8 mouse cellular contexts compared by ENCODE assay signal in the genomic region with DNA sequence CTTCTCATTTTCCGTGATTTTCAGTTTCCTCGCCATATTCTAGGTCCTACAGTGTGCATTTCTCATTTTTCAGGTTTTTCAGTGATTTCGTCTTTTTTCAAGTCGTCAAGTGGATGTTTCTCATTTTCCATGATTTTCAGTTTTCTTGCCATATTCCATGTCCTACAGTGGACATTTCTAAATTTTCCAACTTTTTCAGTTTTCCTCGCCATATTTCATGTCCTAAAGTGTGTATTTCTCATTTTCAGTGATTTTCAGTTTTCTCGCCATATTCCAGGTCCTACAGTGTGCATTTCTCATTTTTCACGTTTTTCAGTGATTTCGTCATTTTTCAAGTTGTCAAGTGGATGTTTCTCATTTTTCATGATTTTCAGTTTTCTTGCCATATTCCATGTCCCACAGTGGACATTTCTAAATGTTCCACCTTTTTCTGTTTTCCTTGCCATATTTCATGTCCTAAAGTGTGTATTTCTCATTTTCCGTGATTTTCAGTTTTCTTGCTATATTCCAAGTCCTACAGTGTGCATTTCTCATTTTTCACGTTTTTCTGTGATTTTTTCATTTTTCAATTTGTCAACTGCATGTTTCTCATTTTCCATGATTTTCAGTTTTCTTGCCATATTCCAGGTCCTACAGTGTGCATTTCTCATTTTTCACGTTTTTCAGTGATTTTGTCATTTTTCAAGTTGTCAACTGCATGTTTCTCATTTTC. TPM values are rescaled to one million over a fixed set of nuclear protein-coding genes. Genes with fewer than 3 reads are reported as not detected.
DNase-seq lines count a peak whose midpoint lies in the region; ATAC-seq lines count a peak whose summit lies in the region.
"Not testable (repeated sequence)": the region's sequence is repeated elsewhere in the genome, so short reads cannot be mapped to it uniquely, and the experiment has no call there.

No protein-coding gene starts in this region.

- H3K4me1 ChIP-seq in forebrain, embryonic 11.5 days (replicated peaks; ENCODE audit: control insufficient read depth, insufficient read depth, low read length); heart, embryonic 13.5 days; kidney, embryonic 15.5 days; limb, embryonic 13.5 days; midbrain, embryonic 15.5 days: not testable (repeated sequence)

- H3K4me2 ChIP-seq in forebrain, embryonic 11.5 days (ENCODE audit: low read depth, low read length, severe bottlenecking); heart, embryonic 13.5 days; kidney, embryonic 15.5 days; limb, embryonic 13.5 days (replicated peaks); midbrain, embryonic 15.5 days: not testable (repeated sequence)

- not testable (repeated sequence) for H3K9me3 ChIP-seq in forebrain, embryonic 11.5 days (ENCODE audit: control insufficient read depth, low read length); heart, embryonic 13.5 days; kidney, embryonic 15.5 days (replicated peaks); limb, embryonic 13.5 days; midbrain, embryonic 15.5 days

- H3K36me3 ChIP-seq in forebrain, embryonic 11.5 days (ENCODE audit: control insufficient read depth, insufficient read depth, low read length); heart, embryonic 13.5 days; kidney, embryonic 15.5 days; limb, embryonic 13.5 days; midbrain, embryonic 15.5 days (replicated peaks): not testable (repeated sequence)

- not testable (repeated sequence) for H3K27ac ChIP-seq in forebrain, embryonic 11.5 days (ENCODE audit: low read depth, low read length); heart, embryonic 13.5 days (replicated peaks); kidney, embryonic 15.5 days; limb, embryonic 13.5 days; midbrain, embryonic 15.5 days

- H3K4me3 ChIP-seq in forebrain, embryonic 11.5 days (ENCODE audit: low read depth, low read length); heart, embryonic 13.5 days; kidney, embryonic 15.5 days (replicated peaks); limb, embryonic 13.5 days; midbrain, embryonic 15.5 days: not testable (repeated sequence)

- H3K27me3 ChIP-seq in forebrain, embryonic 11.5 days (ENCODE audit: control insufficient read depth, insufficient read depth, low read length); heart, embryonic 13.5 days (replicated peaks); kidney, embryonic 15.5 days; limb, embryonic 13.5 days; midbrain, embryonic 15.5 days (replicated peaks): not testable (repeated sequence)

- DNase-seq in A20 (ENCODE audit: low read depth, low spot score), result peak; percentile 26
- DNase-seq in brain, embryonic 18.5 days (ENCODE audit: low read depth, low spot score), result peak; percentile 0
- peak; percentile 38 for DNase-seq in forebrain, embryonic 11.5 days (ENCODE audit: low spot score)
- DNase-seq in spleen, postnatal 14 days (ENCODE audit: low spot score in 2 of 2), result peak; percentile 100

- not testable (repeated sequence) for H3K9ac ChIP-seq in forebrain, embryonic 11.5 days (ENCODE audit: low read length); heart, embryonic 13.5 days; kidney, embryonic 15.5 days; limb, embryonic 13.5 days; midbrain, embryonic 15.5 days

- peak; percentile 87 for ATAC-seq in forebrain, embryonic 11.5 days (replicated peaks; ENCODE audit: low FRiP score)
- peak; percentile 77 for ATAC-seq in heart, embryonic 13.5 days (ENCODE audit: extremely low read depth, insufficient number of reproducible peaks, low FRiP score, low TSS enrichment)
- peak; percentile 90 for ATAC-seq in kidney, embryonic 15.5 days (replicated peaks; ENCODE audit: low FRiP score)
- peak; percentile 88 for ATAC-seq in limb, embryonic 13.5 days (ENCODE audit: low FRiP score, low read depth)
- peak; percentile 91 for ATAC-seq in midbrain, embryonic 15.5 days (replicated peaks)

- 51% methylated on average over 8 of the region's 11 CpGs for WGBS in forebrain, embryonic 11.5 days
- WGBS in heart, embryonic 13.5 days, result 64% methylated on average over 9 of the region's 11 CpGs
- 70% methylated on average over 9 of the region's 11 CpGs for WGBS in kidney, embryonic 15.5 days
- 69% methylated on average over 9 of the region's 11 CpGs for WGBS in limb, embryonic 13.5 days
- 71% methylated on average over 9 of the region's 11 CpGs for WGBS in midbrain, embryonic 15.5 days

RNA-seq across cellular contexts. Expression of a gene that starts 1.0 kb away (rescaled TPM):
- polyA plus RNA-seq in forebrain, embryonic 11.5 days (2014; fragmentation: Nextera tagmentation; extraction: Ambion mirVana), result not detected in 2 replicates
- not detected in 2 replicates for polyA plus RNA-seq in heart, embryonic 13.5 days (2015; fragmentation: Nextera tagmentation; extraction: Ambion mirVana)
- not detected in 2 replicates for polyA plus RNA-seq in kidney, embryonic 15.5 days (2015; fragmentation: Nextera tagmentation; extraction: Ambion mirVana)
- not detected in 2 replicates for polyA plus RNA-seq in limb, embryonic 13.5 days (2015; fragmentation: Nextera tagmentation; extraction: Ambion mirVana)
- not detected in 2 replicates for polyA plus RNA-seq in midbrain, embryonic 15.5 days (2015; fragmentation: Nextera tagmentation; extraction: Ambion mirVana)

RNA-seq across cellular contexts. Expression of a gene that starts 1.4 kb away (rescaled TPM):
- not detected in 2 replicates for polyA plus RNA-seq in forebrain, embryonic 11.5 days (2014; fragmentation: Nextera tagmentation; extraction: Ambion mirVana)
- not detected in 2 replicates for polyA plus RNA-seq in heart, embryonic 13.5 days (2015; fragmentation: Nextera tagmentation; extraction: Ambion mirVana)
- polyA plus RNA-seq in kidney, embryonic 15.5 days (2015; fragmentation: Nextera tagmentation; extraction: Ambion mirVana), result not detected in 2 replicates
- polyA plus RNA-seq in limb, embryonic 13.5 days (2015; fragmentation: Nextera tagmentation; extraction: Ambion mirVana), result not detected in 2 replicates
- polyA plus RNA-seq in midbrain, embryonic 15.5 days (2015; fragmentation: Nextera tagmentation; extraction: Ambion mirVana), result not detected in 2 replicates

RNA-seq across cellular contexts. Expression of a gene that starts 10.8 kb away (rescaled TPM):
- not detected in 2 replicates for polyA plus RNA-seq in forebrain, embryonic 11.5 days (2014; fragmentation: Nextera tagmentation; extraction: Ambion mirVana)
- 0.48 TPM in 1 of 2 replicates, not detected in the other for polyA plus RNA-seq in heart, embryonic 13.5 days (2015; fragmentation: Nextera tagmentation; extraction: Ambion mirVana)
- 0.29 TPM in 1 of 2 replicates, not detected in the other for polyA plus RNA-seq in kidney, embryonic 15.5 days (2015; fragmentation: Nextera tagmentation; extraction: Ambion mirVana)
- 0.31 TPM in 1 of 2 replicates, not detected in the other for polyA plus RNA-seq in limb, embryonic 13.5 days (2015; fragmentation: Nextera tagmentation; extraction: Ambion mirVana)
- polyA plus RNA-seq in midbrain, embryonic 15.5 days (2015; fragmentation: Nextera tagmentation; extraction: Ambion mirVana), result not detected in 2 replicates

RNA-seq across cellular contexts. Expression of a gene that starts 13.3 kb away (rescaled TPM):
- polyA plus RNA-seq in forebrain, embryonic 11.5 days (2014; fragmentation: Nextera tagmentation; extraction: Ambion mirVana), result not detected in 2 replicates
- not detected in 2 replicates for polyA plus RNA-seq in heart, embryonic 13.5 days (2015; fragmentation: Nextera tagmentation; extraction: Ambion mirVana)
- not detected in 2 replicates for polyA plus RNA-seq in kidney, embryonic 15.5 days (2015; fragmentation: Nextera tagmentation; extraction: Ambion mirVana)
- not detected in 2 replicates for polyA plus RNA-seq in limb, embryonic 13.5 days (2015; fragmentation: Nextera tagmentation; extraction: Ambion mirVana)
- not detected in 2 replicates for polyA plus RNA-seq in midbrain, embryonic 15.5 days (2015; fragmentation: Nextera tagmentation; extraction: Ambion mirVana)

RNA-seq across cellular contexts. Expression of a gene that starts 15.1 kb away (rescaled TPM):
- not detected in 2 replicates for polyA plus RNA-seq in forebrain, embryonic 11.5 days (2014; fragmentation: Nextera tagmentation; extraction: Ambion mirVana)
- polyA plus RNA-seq in heart, embryonic 13.5 days (2015; fragmentation: Nextera tagmentation; extraction: Ambion mirVana), result 0.28 TPM in 1 of 2 replicates, not detected in the other
- polyA plus RNA-seq in kidney, embryonic 15.5 days (2015; fragmentation: Nextera tagmentation; extraction: Ambion mirVana), result not detected in 2 replicates
- polyA plus RNA-seq in limb, embryonic 13.5 days (2015; fragmentation: Nextera tagmentation; extraction: Ambion mirVana), result not detected in 2 replicates
- polyA plus RNA-seq in midbrain, embryonic 15.5 days (2015; fragmentation: Nextera tagmentation; extraction: Ambion mirVana), result 0.28 and 0.34 TPM in 2 replicates

Comparison
In these comparisons a context has a peak if more than half of its experiments do, and no peak if none do; other contexts are left out.
1. DNase-seq: peak in every context shown above with its lines; median percentile 100 in spleen, postnatal 14 days; 38 in forebrain, embryonic 11.5 days; 26 in A20; 0 in brain, embryonic 18.5 days.